Mouse (Mus musculus) forebrain, embryonic 12.5 days (tissue): ENCODE results near the gene Atp1a2. TPM values are rescaled to one million over a fixed set of nuclear protein-coding genes. Genes with fewer than 3 reads are reported as not detected.
A peak's percentile ranks its signal among the peaks of the same experiment; 100 is the strongest.

Experiments
- ATAC-seq: fragments of 200-750 bp; cut with Nextera tagmentation; 2 replicates; pipeline ENCODE4 v1.8.0; 2017; ENCODE audit warnings: moderate TSS enrichment; ENCODE audit not compliant: low FRiP score
- H3K27ac ChIP-seq: fragments of 300-500 bp; sonication (generic); 2 replicates; pipeline ENCODE4 v1.5.1; 2016; ENCODE audit warnings: mild to moderate bottlenecking
- H3K27me3 ChIP-seq: fragments of 300-500 bp; sonication (generic); 2 replicates; pipeline ENCODE4 v1.6.1; 2016; ENCODE audit warnings: mild to moderate bottlenecking
- H3K36me3 ChIP-seq: fragments of 300-500 bp; sonication (generic); replicated peaks from 2 replicates; pipeline ENCODE4 v1.6.1; 2016; ENCODE audit warnings: mild to moderate bottlenecking
- H3K4me1 ChIP-seq: fragments of 300-500 bp; sonication (generic); 2 replicates; pipeline ENCODE4 v1.6.1; 2016
- H3K4me2 ChIP-seq: fragments of 300-500 bp; sonication (generic); 2 replicates; pipeline ENCODE4 v1.6.1; 2016; ENCODE audit warnings: mild to moderate bottlenecking, moderate library complexity
- H3K4me3 ChIP-seq: fragments of 300-500 bp; sonication (generic); replicated peaks from 2 replicates; pipeline ENCODE4 v1.5.1; 2016; ENCODE audit warnings: mild to moderate bottlenecking
- H3K9ac ChIP-seq: fragments of 300-500 bp; sonication (generic); 2 replicates; pipeline ENCODE4 v1.6.1; 2016; ENCODE audit warnings: mild to moderate bottlenecking
- H3K9me3 ChIP-seq: fragments of 300-500 bp; sonication (generic); 2 replicates; pipeline ENCODE4 v1.6.1; 2016
- WGBS: fragments of 180-500 bp; shearing (Covaris S2); methylation state at CpG from one replicate; pipeline ENCODE4 v1.1.7; 2016; 5-methylcytosine and 5-hydroxymethylcytosine counted together
- polyA plus RNA-seq: library from polyadenylated mRNA; unstranded; fragments of >200 nt; fragmentation: Nextera tagmentation; extraction: Ambion mirVana; gene quantifications from 2 replicates; pipeline ENCODE4 v1.2.1, GENCODE M21; 2016

The Atp1a2 gene
- polyA plus RNA-seq, 1 experiment from 2014 or later, result 9.5 TPM

DNA sequence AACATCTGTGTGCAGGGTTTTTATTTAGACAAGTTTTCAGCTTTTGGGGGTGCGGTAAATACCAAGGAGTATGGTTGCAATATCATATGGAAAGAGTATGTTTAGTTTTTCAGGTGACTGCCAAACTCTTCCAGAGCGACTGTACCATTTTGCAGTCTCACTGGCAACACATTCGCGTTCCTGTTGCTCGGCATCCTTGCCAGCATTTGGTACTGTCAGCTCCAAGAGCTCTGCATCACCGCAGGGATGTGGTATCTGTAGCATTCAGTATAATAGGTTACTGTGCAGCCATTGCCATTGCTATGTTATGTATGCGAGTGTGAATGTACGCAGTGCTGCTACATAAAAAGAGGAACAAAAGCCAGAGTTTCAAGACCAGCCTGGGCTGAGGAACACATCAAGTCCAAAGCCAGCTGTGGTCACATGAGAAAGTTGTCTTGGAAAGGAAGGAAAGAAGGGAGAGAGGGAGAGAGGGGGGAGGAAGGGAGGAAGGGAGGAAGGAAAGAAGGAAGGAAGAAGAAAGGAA lies 33.6 kb upstream of the Atp1a2 start:
- H3K36me3 ChIP-seq, result no peaks in the 10 kb centered on the region
- no peak overlapping the region for H3K27ac ChIP-seq
- no peak overlapping the region for H3K4me2 ChIP-seq
- ATAC-seq, result no peak
- H3K27me3 ChIP-seq, result peaks cover 38% of the 10 kb centered on the region
- no peak overlapping the region for H3K9ac ChIP-seq
- H3K9me3 ChIP-seq, result no peaks in the 10 kb centered on the region
- 69% methylated on average over 8 of the region's 8 CpGs for WGBS
- H3K4me1 ChIP-seq, result peaks cover 16% of the 10 kb centered on the region
- no peak overlapping the region for H3K4me3 ChIP-seq

DNA sequence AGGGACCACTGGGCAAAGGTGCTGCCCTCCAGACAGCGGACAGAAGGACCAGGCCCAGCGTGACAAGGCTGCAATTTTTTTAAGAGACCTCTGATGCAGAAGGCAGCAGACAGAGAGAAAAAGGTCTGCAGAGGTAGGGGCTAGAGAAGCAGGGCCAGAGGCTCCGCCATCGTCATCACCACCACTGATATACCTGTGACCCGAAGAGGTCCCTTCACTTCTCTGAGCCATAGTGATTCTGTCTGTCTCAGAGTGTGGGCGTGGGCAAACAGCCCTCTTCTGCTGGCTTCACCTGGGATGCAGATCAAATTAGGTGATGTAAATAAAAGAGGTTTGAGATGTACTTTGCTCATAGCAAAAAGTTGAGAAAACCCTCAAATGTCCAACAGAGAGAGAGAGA lies 31.8 kb upstream of the Atp1a2 start:
- peaks cover 25% of the 10 kb centered on the region for H3K4me1 ChIP-seq
- H3K27ac ChIP-seq, result no peak overlapping the region
- H3K9ac ChIP-seq, result 0 out of 2 replicates have a peak overlapping the region, but pooled peaks have one; percentile 13
- peak overlapping the region; percentile 45 for H3K4me2 ChIP-seq
- no peaks in the 10 kb centered on the region for H3K36me3 ChIP-seq
- 0 out of 2 replicates have a peak, but pooled peaks have one; percentile 0 for ATAC-seq
- peaks cover 55% of the 10 kb centered on the region for H3K27me3 ChIP-seq
- H3K9me3 ChIP-seq, result no peaks in the 10 kb centered on the region
- WGBS, result 73% methylated on average over 6 of the region's 6 CpGs
- H3K4me3 ChIP-seq, result no peak overlapping the region

GRCm38 (mm10) chr1:172329131-172329530 lies 31.3 kb upstream of the Atp1a2 start, which contains the start of gene Kcnj9:
TSS of gene Kcnj9 (minus strand) at chr1:172329318.
- Histone ChIP-seq H3K9me3 (no peaks in the 10 kb centered on the region), H3K27me3 (peaks cover 55% of the 10 kb centered on the region), H3K4me2 (peak within 1 kb of the TSS; percentile 45), H3K36me3 (no peaks in the 10 kb centered on the region), H3K27ac (no peak within 1 kb of the TSS), H3K9ac (0 out of 2 replicates have a peak within 1 kb of the TSS, but pooled peaks have one; percentile 13), H3K4me1 (peaks cover 30% of the 10 kb centered on the region), H3K4me3 (peak within 1 kb of the TSS; percentile 25)
- ATAC-seq, result peak; percentile 87
- WGBS, result 28% methylated on average over 9 of the region's 9 CpGs

GRCm38 (mm10) chr1:172328461-172328860 lies 30.6 kb upstream of the Atp1a2 start:
- H3K4me1 ChIP-seq, result peaks cover 32% of the 10 kb centered on the region
- no peaks in the 10 kb centered on the region for H3K9me3 ChIP-seq
- no peak overlapping the region for H3K27ac ChIP-seq
- WGBS, result 83% methylated on average over 7 of the region's 7 CpGs
- no peak for ATAC-seq
- H3K4me3 ChIP-seq, result no peak overlapping the region
- peak overlapping the region; percentile 45 for H3K4me2 ChIP-seq
- no peaks in the 10 kb centered on the region for H3K36me3 ChIP-seq
- H3K27me3 ChIP-seq, result peaks cover 59% of the 10 kb centered on the region
- H3K9ac ChIP-seq, result no peak overlapping the region

DNA sequence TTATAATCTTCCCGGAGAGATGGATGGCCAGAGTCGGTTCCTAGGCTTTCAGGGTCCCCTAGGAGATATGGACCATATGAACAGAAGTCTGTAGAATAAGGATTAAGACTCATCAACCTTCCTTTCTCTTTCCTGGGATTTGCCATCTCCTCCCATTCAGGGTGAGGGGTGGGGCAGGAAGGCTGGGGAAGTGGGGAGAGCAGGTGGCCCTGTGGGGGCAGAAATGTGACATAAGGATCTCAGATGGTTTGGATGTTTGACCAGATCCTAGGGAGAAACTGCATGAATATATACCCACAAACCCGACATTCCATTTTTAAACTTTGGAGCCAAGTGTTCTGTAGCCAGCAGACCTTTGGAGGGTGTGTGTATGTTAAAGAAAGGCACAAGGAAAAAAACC lies 30.2 kb upstream of the Atp1a2 start:
- Histone ChIP-seq H3K9me3 (no peaks in the 10 kb centered on the region), H3K4me2 (no peak overlapping the region), H3K9ac (no peak overlapping the region), H3K4me3 (no peak overlapping the region), H3K4me1 (peaks cover 35% of the 10 kb centered on the region), H3K27ac (no peak overlapping the region), H3K36me3 (no peaks in the 10 kb centered on the region), H3K27me3 (peaks cover 55% of the 10 kb centered on the region)
- 88% methylated on average over 3 of the region's 3 CpGs for WGBS
- no peak for ATAC-seq

DNA sequence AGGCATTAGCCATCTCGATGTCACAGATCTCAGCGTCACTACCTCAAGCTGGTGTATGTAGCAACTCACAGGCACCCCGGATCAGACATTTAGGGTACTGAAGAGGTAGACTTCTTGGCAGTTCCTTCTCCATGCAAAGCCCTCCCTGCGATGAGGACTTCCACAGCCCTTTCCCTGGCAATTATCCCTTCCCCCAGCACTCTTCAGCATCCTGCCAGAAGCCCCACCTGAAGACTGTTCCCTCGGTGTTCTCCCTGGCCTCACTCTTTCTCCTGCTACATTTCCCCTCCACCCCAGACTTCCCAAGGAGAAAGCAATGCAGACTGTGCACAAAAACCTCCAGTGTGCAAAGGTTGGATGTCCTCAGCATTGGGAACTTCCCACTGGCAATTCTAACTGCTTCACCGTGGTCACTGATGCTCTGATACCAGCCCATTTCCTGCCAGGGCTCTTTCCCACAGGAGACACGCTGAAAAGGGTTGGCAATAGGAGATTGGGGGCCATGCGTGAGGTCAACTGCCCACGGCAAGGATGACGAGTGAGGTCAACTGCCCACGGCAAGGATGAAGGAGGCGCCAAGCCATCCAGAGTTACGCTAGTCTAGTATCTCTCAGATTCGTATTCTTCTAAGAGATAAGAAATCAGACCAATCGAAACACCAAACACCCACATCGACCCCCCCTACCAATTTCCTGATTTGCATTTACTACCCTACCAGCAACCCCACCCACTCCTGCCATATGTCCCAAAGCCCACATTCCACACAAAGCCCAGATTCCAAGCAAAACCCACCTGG lies 29.5 kb upstream of the Atp1a2 start:
- peaks cover 50% of the 10 kb centered on the region for H3K27me3 ChIP-seq
- H3K4me3 ChIP-seq, result no peak overlapping the region
- peaks cover 41% of the 10 kb centered on the region for H3K4me1 ChIP-seq
- H3K27ac ChIP-seq, result no peak overlapping the region
- no peak overlapping the region for H3K9ac ChIP-seq
- no peak for ATAC-seq
- no peaks in the 10 kb centered on the region for H3K9me3 ChIP-seq
- H3K36me3 ChIP-seq, result no peaks in the 10 kb centered on the region
- no peak overlapping the region for H3K4me2 ChIP-seq
- 93% methylated on average over 16 of the region's 16 CpGs for WGBS

GRCm38 (mm10) chr1:172326684-172327083 lies 28.8 kb upstream of the Atp1a2 start:
- peak overlapping the region; percentile 46 for H3K4me3 ChIP-seq
- H3K27me3 ChIP-seq, result peaks cover 50% of the 10 kb centered on the region
- H3K27ac ChIP-seq, result no peak overlapping the region
- H3K9me3 ChIP-seq, result no peaks in the 10 kb centered on the region
- H3K9ac ChIP-seq, result no peak overlapping the region; the same call in 1 of the 2 replicates
- 0 out of 2 replicates have a peak, but pooled peaks cover under 1% of the 10 kb centered on the region for H3K36me3 ChIP-seq
- H3K4me1 ChIP-seq, result peaks cover 45% of the 10 kb centered on the region
- WGBS, result 63% methylated on average over 11 of the region's 11 CpGs
- no peak for ATAC-seq
- H3K4me2 ChIP-seq, result peak overlapping the region; percentile 82

GRCm38 (mm10) chr1:172325680-172326535 lies 28.0 kb upstream of the Atp1a2 start:
- Histone ChIP-seq H3K27me3 (peaks cover 50% of the 10 kb centered on the region), H3K27ac (no peak overlapping the region)
- 24% methylated on average over 94 of the region's 94 CpGs for WGBS

GRCm38 (mm10) chr1:172324725-172325124 lies 26.9 kb upstream of the Atp1a2 start:
- Histone ChIP-seq H3K9ac (no peak overlapping the region), H3K4me1 (peaks cover 60% of the 10 kb centered on the region), H3K36me3 (peaks cover 19% of the 10 kb centered on the region), H3K27ac (0 out of 2 replicates have a peak overlapping the region, but pooled peaks have one; percentile 42), H3K4me2 (no peak overlapping the region), H3K9me3 (no peaks in the 10 kb centered on the region), H3K4me3 (no peak overlapping the region), H3K27me3 (peaks cover 50% of the 10 kb centered on the region)
- WGBS, result 9% methylated on average over 7 of the region's 7 CpGs
- ATAC-seq, result peak; percentile 39; the same call in 1 of the 2 replicates

More at GRCm38 (mm10) chr1:172325680-172326535, 28.0 kb upstream of the Atp1a2 start:
- Histone ChIP-seq H3K4me1 (peaks cover 51% of the 10 kb centered on the region), H3K36me3 (peaks cover 8% of the 10 kb centered on the region), H3K9ac (peak overlapping the region; percentile 46; the same call in 1 of the 2 replicates), H3K4me2 (peak overlapping the region; percentile 82), H3K4me3 (peak overlapping the region; percentile 46), H3K9me3 (no peaks in the 10 kb centered on the region)
- peak; percentile 30 for ATAC-seq

- peaks cover 25% of the 10 kb centered on the region for H3K36me3 ChIP-seq
- ATAC-seq, result no peak
- no peaks in the 10 kb centered on the region for H3K9me3 ChIP-seq
- no peak overlapping the region for H3K9ac ChIP-seq
- H3K4me3 ChIP-seq, result no peak overlapping the region
- peaks cover 60% of the 10 kb centered on the region for H3K4me1 ChIP-seq
- H3K27me3 ChIP-seq, result peaks cover 44% of the 10 kb centered on the region
- H3K4me2 ChIP-seq, result no peak overlapping the region
- no peak overlapping the region for H3K27ac ChIP-seq
- WGBS, result 53% methylated on average over 6 of the region's 6 CpGs
Observed at GRCm38 (mm10) chr1:172323801-172324359, 26.0 kb upstream of the Atp1a2 start.

- Histone ChIP-seq H3K27ac (0 out of 2 replicates have a peak overlapping the region, but pooled peaks have one; percentile 8), H3K36me3 (peaks cover 31% of the 10 kb centered on the region), H3K27me3 (peaks cover 39% of the 10 kb centered on the region), H3K4me1 (peaks cover 63% of the 10 kb centered on the region), H3K4me2 (no peak overlapping the region), H3K4me3 (no peak overlapping the region), H3K9me3 (no peaks in the 10 kb centered on the region), H3K9ac (no peak overlapping the region)
- 12% methylated on average over 5 of the region's 5 CpGs for WGBS
- ATAC-seq, result no peak
Observed at GRCm38 (mm10) chr1:172323298-172323697, 25.4 kb upstream of the Atp1a2 start.
